ENCODE assay signal across 21 mouse cellular contexts in the genomic region with DNA sequence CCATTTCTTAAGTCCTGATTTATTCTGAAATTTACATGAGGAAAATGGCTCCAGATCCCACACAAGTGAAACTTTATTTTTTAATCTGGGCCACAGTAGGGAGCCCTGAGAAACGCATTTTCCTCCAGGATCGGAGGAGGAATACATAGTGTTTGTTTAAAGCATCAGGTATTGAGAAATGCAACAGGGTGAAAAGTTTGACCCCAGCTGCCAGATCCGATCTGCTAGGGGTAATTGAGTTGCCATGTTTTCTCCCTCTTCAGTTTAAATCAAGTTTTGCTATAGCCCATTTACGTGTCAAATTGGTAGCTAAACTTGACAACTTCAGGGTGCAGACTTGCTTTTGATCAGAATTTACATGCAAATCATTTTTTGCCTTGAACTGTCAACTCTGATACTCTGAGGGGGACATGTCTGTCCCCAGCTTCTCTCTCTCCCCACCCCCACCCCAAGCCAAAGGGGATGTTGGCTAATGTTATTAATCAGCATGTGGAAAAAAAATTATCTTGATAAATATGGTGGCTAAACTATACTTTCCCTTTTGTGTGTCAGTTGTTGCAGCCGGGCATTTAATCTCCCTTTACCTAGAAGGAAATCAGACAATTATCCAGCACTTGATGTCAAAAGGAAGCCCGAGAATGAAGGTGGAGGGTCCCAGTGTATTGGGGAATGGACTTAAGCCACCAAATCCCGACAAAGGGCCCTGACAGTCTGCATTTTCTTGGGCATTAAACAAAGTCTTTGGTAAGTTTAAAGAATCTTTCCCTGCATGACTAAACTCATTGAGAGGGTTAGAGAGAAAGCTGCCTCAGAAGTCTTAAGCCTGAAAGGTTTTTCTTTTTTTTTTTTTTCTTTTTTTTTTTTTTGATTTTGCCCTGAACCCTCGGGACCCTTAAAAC.
DNase-seq lines count a peak whose midpoint lies in the region; ATAC-seq and TF ChIP-seq lines count a peak whose summit lies in the region.
"Had no signal": no experiment of that assay in that cellular context is flagged by ENCODE, and none has a peak within 500 bp of the region (broad histone marks: within the 10 kb centered on the region; RNA-seq: fewer than 3 reads in every experiment).

No protein-coding gene starts in this region.

- no peaks in the 10 kb centered on the region for H3K9me3 ChIP-seq in hindbrain, embryonic 10.5 days
- no peaks in the 10 kb centered on the region for H3K9me3 ChIP-seq in hindbrain, embryonic 12.5 days (replicated peaks)
- H3K9me3 ChIP-seq in limb, embryonic 11.5 days (ENCODE audit: control insufficient read depth, low read length), result no peaks in the 10 kb centered on the region
- H3K9me3 ChIP-seq: heart, embryonic 12.5 days; intestine, embryonic 15.5 days; limb, embryonic 12.5 days; liver, embryonic 13.5 days; neural tube, embryonic 13.5 days had no signal

- no peak overlapping the region for H3K4me2 ChIP-seq in hindbrain, embryonic 12.5 days (replicated peaks)
- no peak overlapping the region for H3K4me2 ChIP-seq in limb, embryonic 11.5 days (ENCODE audit: low read depth, severe bottlenecking)
- H3K4me2 ChIP-seq: heart, embryonic 12.5 days; hindbrain, embryonic 14.5 days; intestine, embryonic 15.5 days; liver, embryonic 13.5 days; neural tube, embryonic 13.5 days had no signal

- no peak for TF ChIP-seq CTCF in brain, embryonic 14.5 days (IDR thresholded peaks at IDR 0.05; ENCODE audit: borderline replicate concordance, extremely low read depth, insufficient read depth, insufficient read length)

- 15% methylated on average over 8 of the region's 8 CpGs for WGBS in hindbrain, embryonic 10.5 days
- 13% methylated on average over 8 of the region's 8 CpGs for WGBS in hindbrain, embryonic 12.5 days
- WGBS in limb, embryonic 11.5 days, result 11% methylated on average over 8 of the region's 8 CpGs

- no peaks in the 10 kb centered on the region for H3K36me3 ChIP-seq in hindbrain, embryonic 10.5 days
- H3K36me3 ChIP-seq in hindbrain, embryonic 12.5 days, result no peaks in the 10 kb centered on the region
- no peaks in the 10 kb centered on the region for H3K36me3 ChIP-seq in limb, embryonic 11.5 days (ENCODE audit: control insufficient read depth, insufficient read depth, low read length)
- H3K36me3 ChIP-seq: heart, embryonic 12.5 days; intestine, embryonic 15.5 days; limb, embryonic 12.5 days; liver, embryonic 13.5 days; neural tube, embryonic 13.5 days had no signal

- H3K9ac ChIP-seq in hindbrain, embryonic 12.5 days, result no peak overlapping the region
- H3K9ac ChIP-seq in limb, embryonic 11.5 days (ENCODE audit: low read length), result no peak overlapping the region
- H3K9ac ChIP-seq: heart, embryonic 12.5 days; hindbrain, embryonic 14.5 days; intestine, embryonic 15.5 days; limb, embryonic 12.5 days; liver, embryonic 13.5 days; neural tube, embryonic 13.5 days had no signal

- no peak overlapping the region for H3K4me3 ChIP-seq in hindbrain, embryonic 10.5 days
- H3K4me3 ChIP-seq in hindbrain, embryonic 12.5 days, result no peak overlapping the region
- no peak overlapping the region for H3K4me3 ChIP-seq in limb, embryonic 11.5 days (ENCODE audit: low read depth, low read length)
- H3K4me3 ChIP-seq: gastrocnemius, adult 2 months; heart, embryonic 12.5 days; intestine, embryonic 15.5 days; limb, embryonic 12.5 days; liver, embryonic 13.5 days; neural tube, embryonic 13.5 days had no signal

- peaks cover 43% of the 10 kb centered on the region for H3K27me3 ChIP-seq in hindbrain, embryonic 10.5 days (ENCODE audit: insufficient read depth, poor library complexity, severe bottlenecking)
- H3K27me3 ChIP-seq in hindbrain, embryonic 12.5 days, result 0 out of 2 replicates have a peak, but pooled peaks cover 7% of the 10 kb centered on the region
- H3K27me3 ChIP-seq in limb, embryonic 11.5 days (ENCODE audit: control insufficient read depth, insufficient read depth, low read length), result peaks cover 2% of the 10 kb centered on the region; the same call in 1 of the 2 replicates
- H3K27me3 ChIP-seq: intestine, embryonic 15.5 days; liver, embryonic 13.5 days; neural tube, embryonic 13.5 days had no signal

- peaks cover 37% of the 10 kb centered on the region for H3K4me1 ChIP-seq in hindbrain, embryonic 10.5 days (replicated peaks)
- H3K4me1 ChIP-seq in hindbrain, embryonic 12.5 days, result peaks cover 15% of the 10 kb centered on the region
- peaks cover 20% of the 10 kb centered on the region for H3K4me1 ChIP-seq in limb, embryonic 11.5 days (ENCODE audit: control insufficient read depth, insufficient read depth, low read length)
- H3K4me1 ChIP-seq: liver, embryonic 13.5 days had no signal

- no peak for ATAC-seq in hindbrain, embryonic 12.5 days (ENCODE audit: low FRiP score)
- ATAC-seq in limb, embryonic 11.5 days (ENCODE audit: insufficient number of reproducible peaks, low FRiP score, low TSS enrichment, low read depth), result no peak
- no peak for ATAC-seq in inflammation-experienced regulatory T-cells, adult 6 months
- ATAC-seq: intestine, embryonic 15.5 days had no signal

- TF ChIP-seq POLR2A in brain, embryonic 14.5 days (IDR thresholded peaks at IDR 0.05; ENCODE audit: borderline replicate concordance, extremely low read depth, insufficient read depth, insufficient read length, poor library complexity, severe bottlenecking), result no peak

- H3K27ac ChIP-seq in hindbrain, embryonic 10.5 days, result 0 out of 2 replicates have a peak overlapping the region, but pooled peaks have one; percentile 16
- H3K27ac ChIP-seq in hindbrain, embryonic 12.5 days, result no peak overlapping the region
- no peak overlapping the region for H3K27ac ChIP-seq in limb, embryonic 11.5 days (replicated peaks; ENCODE audit: low read depth, low read length)
- H3K27ac ChIP-seq: gastrocnemius, adult 2 months; hindbrain, embryonic 14.5 days; intestine, embryonic 15.5 days; liver, embryonic 13.5 days; neural tube, embryonic 13.5 days had no signal

- no peak for DNase-seq in hindbrain, embryonic 10.5 days (ENCODE audit: low spot score)
- peak; percentile 85 for DNase-seq in brain, embryonic 14.5 days (ENCODE audit: low read depth)
- DNase-seq in embryo, embryonic 11 days, result peak; percentile 56
- DNase-seq in limb, embryonic 11.5 days (ENCODE audit: low spot score), result peak; percentile 30
- DNase-seq in lung, postnatal 4 days, result no peak
- DNase-seq: B cell, adult 2 months; cerebellum, adult 8-10 months; gastrocnemius, adult 2 months; kidney, adult 9 months; layer of hippocampus, adult 9-11 months; liver, embryonic 13.5 days; right cerebral cortex, postnatal 14 days; thymus, adult 18-20 months; thymus, postnatal 4 days had no signal

Comparison
In these comparisons a context has a peak if more than half of its experiments do, and no peak if none do; other contexts are left out.
1. DNase-seq: peak in brain, embryonic 14.5 days (single experiment), embryo, embryonic 11 days (single experiment) and limb, embryonic 11.5 days (single experiment); none in hindbrain, embryonic 10.5 days (single experiment) and lung, postnatal 4 days (0 of 2).